In the genomic region with DNA sequence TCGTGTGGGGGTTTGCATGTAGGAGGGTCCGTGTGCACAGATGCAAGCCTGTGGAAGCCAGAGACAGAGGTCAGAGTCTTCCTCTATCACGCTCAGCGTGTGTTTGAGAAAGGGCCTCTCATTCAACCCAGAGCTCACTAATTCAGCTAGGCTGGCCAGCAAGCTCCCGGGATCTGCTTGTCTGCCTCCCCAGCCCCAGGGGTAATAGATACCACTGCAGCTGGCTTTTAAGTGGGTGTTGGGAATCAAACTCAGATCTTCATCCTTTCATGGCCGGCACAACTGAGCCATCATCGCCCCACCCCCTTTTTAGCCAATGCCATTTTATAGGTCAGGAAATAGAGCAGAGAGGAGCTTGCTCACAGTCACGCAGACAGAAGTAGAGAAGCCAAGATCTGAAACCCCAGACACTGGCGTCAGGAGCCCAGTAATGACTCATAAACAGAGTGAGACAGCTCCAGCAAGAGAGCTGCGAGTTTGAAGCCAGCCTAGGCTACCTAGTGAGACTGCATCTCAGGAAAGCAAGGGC, we compare ENCODE assay signal across 9 mouse cellular contexts.
DNase-seq lines count a peak whose midpoint lies in the region.
"Had no signal": no experiment of that assay in that cellular context is flagged by ENCODE, and none has a peak within 500 bp of the region (broad histone marks: within the 10 kb centered on the region; RNA-seq: fewer than 3 reads in every experiment).

No protein-coding gene starts in this region.

- no peak overlapping the region for H3K4me3 ChIP-seq in macrophage (ENCODE audit: inconsistent target)
- H3K4me3 ChIP-seq: erythroblast, embryonic 14.5 days had no signal

- H3K36me3 ChIP-seq in macrophage (ENCODE audit: inconsistent target) = no peaks in the 10 kb centered on the region

- no peaks in the 10 kb centered on the region for H3K79me2 ChIP-seq in macrophage (ENCODE audit: inconsistent target)

- 66% methylated on average over 10 of the region's 10 CpGs for WGBS in macrophage (ENCODE audit: missing documents)

- DNase-seq in adrenal gland, adult (ENCODE audit: inconsistent age in 2 of 2, low spot score in 1 of 2) = peak; percentile 76 to 87
- DNase-seq in adrenal gland, postnatal 4 days (ENCODE audit: low spot score in 2 of 2) = no peak
- peak; percentile 55 for DNase-seq in urinary bladder, postnatal 14 days (ENCODE audit: low spot score)
- no peak for DNase-seq in urinary bladder, postnatal 25 days (ENCODE audit: low spot score)
- DNase-seq in heart, postnatal 4 days = peak; percentile 42
- DNase-seq in layer of hippocampus, postnatal 36 days = no peak
- no peak for DNase-seq in thymus, postnatal 4 days

- peak overlapping the region; percentile 31 for H3K27ac ChIP-seq in macrophage

Comparison
In these comparisons a context has a peak if more than half of its experiments do, and no peak if none do; other contexts are left out.
1. DNase-seq: peak in adrenal gland, adult (2 of 2), urinary bladder, postnatal 14 days (single experiment) and heart, postnatal 4 days (single experiment); none in adrenal gland, postnatal 4 days (0 of 2), urinary bladder, postnatal 25 days (single experiment), layer of hippocampus, postnatal 36 days (0 of 2) and thymus, postnatal 4 days (single experiment).